Mouse (Mus musculus) CH12.LX (cell line): Measurements from ENCODE around the gene Zfp512. TPM values are rescaled to one million over a fixed set of nuclear protein-coding genes. Genes with fewer than 3 reads are reported as not detected.

Experiments
- DNase-seq: peaks from one replicate; pipeline ENCODE4 v3.0.0-alpha.2; 2013; ENCODE audit errors: extremely low read depth
- H3K27ac ChIP-seq: 2 replicates; pipeline ENCODE4 v1.5.1; 2012; ENCODE audit warnings: low read depth, mild to moderate bottlenecking, control low read depth, moderate library complexity; ENCODE audit not compliant: insufficient read depth
- H3K27me3 ChIP-seq: replicated peaks from 2 replicates; pipeline ENCODE3; 2012; ENCODE audit warnings: inconsistent platforms
- H3K36me3 ChIP-seq, 2 experiments: replicated peaks in 1 of 2; 2 replicates each; pipeline versions ENCODE3 to v1.6.1; 2012; ENCODE audit warnings: inconsistent platforms in 1 of 2, low read length in 1 of 2, mild to moderate bottlenecking in 1 of 2, mixed read lengths in 1 of 2, moderate library complexity in 1 of 2; ENCODE audit not compliant: control insufficient read depth in 1 of 2, insufficient read depth in 1 of 2
- H3K4me1 ChIP-seq, 2 experiments: 2 replicates each; pipeline ENCODE4 v1.6.1; 2012; ENCODE audit warnings: inconsistent platforms in 1 of 2, moderate library complexity in 1 of 2; ENCODE audit not compliant: insufficient read depth in 2 of 2, control insufficient read depth in 1 of 2
- H3K4me2 ChIP-seq: 2 replicates; pipeline ENCODE4 v1.6.1; 2012; ENCODE audit warnings: low read depth, mild to moderate bottlenecking, control low read depth; ENCODE audit not compliant: poor library complexity, insufficient read depth, severe bottlenecking
- H3K4me3 ChIP-seq, 3 experiments: fragments of 150-350 bp in 1 of 3; sonication (generic) in 1 of 3; replicated peaks in 1 of 3; 2 replicates each; pipeline versions ENCODE3 to v1.5.1; 2011 to 2012; ENCODE audit warnings: low read depth in 2 of 3, low read length in 2 of 3, mild to moderate bottlenecking in 2 of 3, moderate library complexity in 2 of 3, control low read depth in 1 of 3, improper control_type of control experiment in 1 of 3, inconsistent platforms in 1 of 3, mixed read lengths in 1 of 3; ENCODE audit not compliant: poor library complexity in 1 of 3
- H3K79me2 ChIP-seq: replicated peaks from 2 replicates; pipeline ENCODE4 v1.6.1; 2012; ENCODE audit warnings: mild to moderate bottlenecking, moderate library complexity; ENCODE audit not compliant: control insufficient read depth, poor library complexity, insufficient read depth, severe bottlenecking; ENCODE audit errors: extremely low read depth
- H3K9ac ChIP-seq: 2 replicates; pipeline ENCODE4 v1.6.1; 2012; ENCODE audit warnings: low read depth, mild to moderate bottlenecking, control low read depth, moderate library complexity; ENCODE audit not compliant: insufficient read depth
- H3K9me3 ChIP-seq: replicated peaks from 2 replicates; pipeline ENCODE3; 2012; ENCODE audit warnings: low read length, inconsistent platforms, mixed read lengths
- CHD1 ChIP-seq: IDR thresholded peaks from 2 replicates; pipeline ENCODE4 v1.6.1; 2012; ENCODE audit warnings: low read depth, low read length, improper control_type of control experiment, inconsistent platforms
- CHD2 ChIP-seq: IDR thresholded peaks from 2 replicates; pipeline ENCODE4 v1.6.1; 2011; ENCODE audit warnings: low read length, improper control_type of control experiment
- EP300 ChIP-seq: IDR thresholded peaks from 2 replicates; pipeline ENCODE4 v1.6.1; 2011; ENCODE audit warnings: low read length, improper control_type of control experiment
- GABPA ChIP-seq: IDR thresholded peaks from 2 replicates; pipeline ENCODE4 v1.6.1; 2012; ENCODE audit warnings: low read depth, low read length, improper control_type of control experiment, inconsistent platforms; ENCODE audit not compliant: insufficient replicate concordance
- HCFC1 ChIP-seq: IDR thresholded peaks from 2 replicates; pipeline ENCODE4 v1.6.1; 2012; ENCODE audit warnings: low read depth, mild to moderate bottlenecking, inconsistent platforms, low read length, improper control_type of control experiment
- IRF4 ChIP-seq: IDR thresholded peaks from 2 replicates; pipeline ENCODE4 v1.6.1; 2014; ENCODE audit warnings: low read depth, mild to moderate bottlenecking, inconsistent platforms, low read length, improper control_type of control experiment
- JUN ChIP-seq: IDR thresholded peaks from 2 replicates; pipeline ENCODE4 v1.6.1; 2011; ENCODE audit warnings: low read depth, mild to moderate bottlenecking, low read length, improper control_type of control experiment, moderate library complexity; ENCODE audit not compliant: insufficient read depth
- JUND ChIP-seq: conservative IDR thresholded peaks from 2 replicates; pipeline ENCODE4 v1.6.1; 2011; ENCODE audit warnings: low read depth, low read length, improper control_type of control experiment
- KAT2A ChIP-seq: IDR thresholded peaks from 2 replicates; pipeline ENCODE4 v1.6.1; 2012; ENCODE audit warnings: low read length, improper control_type of control experiment, inconsistent platforms; ENCODE audit not compliant: insufficient replicate concordance
- MAFK ChIP-seq: IDR thresholded peaks from 2 replicates; pipeline ENCODE4 v1.6.1; 2011; ENCODE audit warnings: low read length, improper control_type of control experiment; ENCODE audit not compliant: insufficient replicate concordance
- MAX ChIP-seq: IDR thresholded peaks from 2 replicates; pipeline ENCODE4 v1.6.1; 2011; ENCODE audit warnings: low read length, improper control_type of control experiment
- MAZ ChIP-seq: IDR thresholded peaks from 2 replicates; pipeline ENCODE4 v1.6.1; 2012; ENCODE audit warnings: low read depth, mild to moderate bottlenecking, inconsistent platforms, low read length, improper control_type of control experiment, moderate library complexity
- MEF2A ChIP-seq: IDR thresholded peaks from 2 replicates; pipeline ENCODE4 v1.6.1; 2014; ENCODE audit warnings: low read depth, mild to moderate bottlenecking, inconsistent platforms, low read length, improper control_type of control experiment, borderline replicate concordance
- MXI1 ChIP-seq: IDR thresholded peaks from 2 replicates; pipeline ENCODE4 v1.6.1; 2011; ENCODE audit warnings: mild to moderate bottlenecking, low read depth, low read length, improper control_type of control experiment
- NRF1 ChIP-seq: IDR thresholded peaks from 2 replicates; pipeline ENCODE4 v1.6.1; 2014; ENCODE audit warnings: low read depth, mild to moderate bottlenecking, inconsistent platforms, low read length, improper control_type of control experiment, moderate library complexity
- POLR2A ChIP-seq: IDR thresholded peaks from 2 replicates; pipeline ENCODE4 v1.6.1; 2011; ENCODE audit warnings: low read depth, mild to moderate bottlenecking, improper control_type of control experiment, low read length
- RAD21 ChIP-seq: IDR thresholded peaks from 2 replicates; pipeline ENCODE4 v1.6.1; 2011; ENCODE audit warnings: low read depth, mild to moderate bottlenecking, low read length, improper control_type of control experiment, moderate library complexity
- SIN3A ChIP-seq: IDR thresholded peaks from 2 replicates; pipeline ENCODE4 v1.6.1; 2012; ENCODE audit warnings: low read length, improper control_type of control experiment, inconsistent platforms
- SMC3 ChIP-seq: IDR thresholded peaks from 2 replicates; pipeline ENCODE4 v1.6.1; 2011; ENCODE audit warnings: low read depth, low read length, improper control_type of control experiment
- TCF12 ChIP-seq: IDR thresholded peaks from 2 replicates; pipeline ENCODE4 v1.6.1; 2014; ENCODE audit warnings: low read depth, mild to moderate bottlenecking, inconsistent platforms, low read length, improper control_type of control experiment
- UBTF ChIP-seq: IDR thresholded peaks from 2 replicates; pipeline ENCODE4 v1.6.1; 2012; ENCODE audit warnings: low read depth, mild to moderate bottlenecking, inconsistent platforms, low read length, improper control_type of control experiment, moderate library complexity
- USF1 ChIP-seq: IDR thresholded peaks from 2 replicates; pipeline ENCODE4 v1.6.1; 2014; ENCODE audit warnings: low read depth, mild to moderate bottlenecking, inconsistent platforms, low read length, improper control_type of control experiment
- USF2 ChIP-seq: conservative IDR thresholded peaks from 2 replicates; pipeline ENCODE4 v1.6.1; 2011; ENCODE audit warnings: low read depth, low read length, improper control_type of control experiment
- ZKSCAN1 ChIP-seq: IDR thresholded peaks from 2 replicates; pipeline ENCODE4 v1.6.1; 2012; ENCODE audit warnings: low read depth, inconsistent platforms, low read length, improper control_type of control experiment, borderline replicate concordance
- ZMIZ1 ChIP-seq: IDR thresholded peaks from 2 replicates; pipeline ENCODE4 v1.6.1; 2012; ENCODE audit warnings: low read depth, mild to moderate bottlenecking, inconsistent platforms, low read length, improper control_type of control experiment
- dilution Hi-C: fragments of 300-500 bp; cut with MboI; formaldehyde crosslinking; loops from 2 replicates; pipeline ENCODE4 v1.14.3; 2020; ENCODE audit warnings: low sequenced_read_pairs; ENCODE audit not compliant: extremely low pct_unique_long_range_greater_than_20kb, extremely low pct_ligation_motif_present
- in situ Hi-C: fragments of 300-500 bp; cut with MboI; formaldehyde crosslinking; loops from 3 replicates; pipeline ENCODE4 v1.14.3; 2019; ENCODE audit warnings: low sequenced_read_pairs, low pct_ligation_motif_present, low pct_unique_long_range_greater_than_20kb, mixed read lengths
- polyA plus RNA-seq: library from polyadenylated mRNA; unstranded; fragments of >175 nt; gene quantifications from 2 replicates; pipeline ENCODE4 v1.2.1, GENCODE M21; 2012; ENCODE audit warnings: low read depth; ENCODE audit not compliant: insufficient read length
- total RNA-seq, 2 experiments: library from RNA; depleted of rRNA; stranded (reverse); fragments of 300-350 nt in 1 of 2; fragments of >200 nt in 1 of 2; gene quantifications; 2 replicates each; pipeline ENCODE4 v1.2.3; 2012 to 2014

Zfp512 gene
- total and polyA plus RNA-seq, 3 experiments, result 16.5 to 17.2 (median 16.5) TPM

- dilution Hi-C loops, result no loop called here
- no peak for TF ChIP-seq MAZ
- TF ChIP-seq, all 38 proteins: peak for 0
- Histone ChIP-seq H3K27ac (no peak overlapping the region), H3K36me3 (peaks cover 63 to 95% of the 10 kb centered on the region in 2 experiments), H3K79me2 (no peaks in the 10 kb centered on the region), H3K9me3 (no peaks in the 10 kb centered on the region), H3K4me1 (no peaks in the 10 kb centered on the region), H3K4me2 (no peak overlapping the region), H3K27me3 (no peaks in the 10 kb centered on the region), H3K4me3 (no peak overlapping the region), H3K9ac (no peak overlapping the region)
- in situ Hi-C loops, result no loop called here
- no peak for DNase-seq
Measured at GRCm38 (mm10) chr5:31504843-31505242, 52.6 kb downstream of the Zfp512 start.

GRCm38 (mm10) chr5:31512481-31512880, 60.2 kb downstream of the Zfp512 start:
- peak; percentile 17 for DNase-seq
- in situ Hi-C loops, result no loop called here
- H3K27ac ChIP-seq, result no peak overlapping the region

DNA sequence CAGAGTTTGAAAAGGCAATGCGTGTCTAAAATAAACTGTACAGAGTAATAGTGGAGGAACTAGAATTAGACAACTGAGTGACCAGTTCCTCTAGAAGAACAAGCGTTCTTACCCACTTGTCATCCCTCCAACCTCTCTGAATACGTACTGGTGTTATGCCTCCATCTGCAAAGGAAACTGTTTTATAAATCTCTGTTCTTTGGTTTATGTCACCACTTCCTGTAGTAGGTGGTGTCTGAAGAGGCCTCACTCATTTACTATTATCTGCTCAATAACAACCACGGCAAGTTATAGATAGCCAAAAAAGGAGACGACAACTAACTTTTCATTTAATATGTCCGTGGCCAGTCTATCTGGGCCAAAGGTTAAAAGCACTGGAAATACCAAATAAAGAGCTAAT, 68.3 kb downstream of the Zfp512 start:
- peaks cover 6% of the 10 kb centered on the region for H3K79me2 ChIP-seq
- H3K36me3 ChIP-seq, result peaks cover 38 to 73% of the 10 kb centered on the region in 2 experiments
- DNase-seq, result no peak
- H3K4me3 ChIP-seq, result no peak overlapping the region
- no peak overlapping the region for H3K4me2 ChIP-seq
- H3K9me3 ChIP-seq, result no peaks in the 10 kb centered on the region
- in situ Hi-C loops (no loop called here), dilution Hi-C loops (no loop called here)
- no peak overlapping the region for H3K9ac ChIP-seq
- no peaks in the 10 kb centered on the region for H3K27me3 ChIP-seq
- no peak for TF ChIP-seq CHD1
- TF ChIP-seq KAT2A, result no peak
- no peak for TF ChIP-seq HCFC1
- no peak for TF ChIP-seq NRF1
- TF ChIP-seq MXI1, result no peak
- no peak for TF ChIP-seq GABPA
- no peak for TF ChIP-seq POLR2A
- TF ChIP-seq RAD21, result no peak
- no peak for TF ChIP-seq ZKSCAN1
- TF ChIP-seq JUN, result no peak
- no peak for TF ChIP-seq MAZ
- no peak for TF ChIP-seq USF2
- H3K4me1 ChIP-seq, result peaks cover 0 to 14% of the 10 kb centered on the region in 2 experiments; a peak in 3 of 4 replicates
- H3K27ac ChIP-seq, result no peak overlapping the region

More at GRCm38 (mm10) chr5:31512481-31512880, 60.2 kb downstream of the Zfp512 start:
- no peak for TF ChIP-seq JUN
- TF ChIP-seq JUND, result no peak
- TF ChIP-seq EP300, result no peak
- TF ChIP-seq MAX, result no peak
- no peak for TF ChIP-seq ZMIZ1
- no peak for TF ChIP-seq MXI1
- no peak for TF ChIP-seq GABPA
- no peak for TF ChIP-seq CHD2
- TF ChIP-seq NRF1, result no peak
- TF ChIP-seq USF1, result no peak
- no peak for TF ChIP-seq KAT2A
- no peak for TF ChIP-seq UBTF
- TF ChIP-seq IRF4, result no peak
- TF ChIP-seq MAFK, result no peak
- TF ChIP-seq TCF12, result no peak
- no peak for TF ChIP-seq MEF2A
- no peak for TF ChIP-seq SIN3A
- TF ChIP-seq SMC3, result no peak
- Histone ChIP-seq H3K9ac (no peak overlapping the region), H3K4me1 (peaks cover 0 to 5% of the 10 kb centered on the region in 2 experiments; a peak in 1 of 4 replicates), H3K4me3 (no peak overlapping the region), H3K27me3 (no peaks in the 10 kb centered on the region), H3K9me3 (no peaks in the 10 kb centered on the region), H3K79me2 (no peaks in the 10 kb centered on the region), H3K36me3 (peaks cover 60 to 94% of the 10 kb centered on the region in 2 experiments), H3K4me2 (no peak overlapping the region)
- dilution Hi-C loops, result no loop called here
